Mouse (Mus musculus): ENCODE results near the gene Tmem132b. TPM values are rescaled to one million over a fixed set of nuclear protein-coding genes. Genes with fewer than 3 reads are reported as not detected.

The Tmem132b gene
- polyA plus RNA-seq, 1 experiment from 2014 or later: 0.32 TPM

GRCm38 (mm10) chr5:125752546-125752945 lies 221.0 kb downstream of the Tmem132b start:
- no peak overlapping the region for H3K9ac ChIP-seq
- H3K4me1 ChIP-seq: no peaks in the 10 kb centered on the region
- H3K4me3 ChIP-seq (replicated peaks): no peak overlapping the region
- H3K4me2 ChIP-seq: no peak overlapping the region
- H3K27me3 ChIP-seq: no peaks in the 10 kb centered on the region
- no peak for ATAC-seq (replicated peaks; ENCODE audit: low FRiP score)
- 82% methylated on average over 5 of the region's 5 CpGs for WGBS
- H3K27ac ChIP-seq: no peak overlapping the region
- no peaks in the 10 kb centered on the region for H3K9me3 ChIP-seq (replicated peaks)
- H3K36me3 ChIP-seq: no peaks in the 10 kb centered on the region

GRCm38 (mm10) chr5:125756987-125757530 lies 225.5 kb downstream of the Tmem132b start:
- Histone ChIP-seq H3K4me1 (no peaks in the 10 kb centered on the region), H3K36me3 (no peaks in the 10 kb centered on the region), H3K27ac (no peak overlapping the region), H3K4me3 (replicated peaks) (no peak overlapping the region), H3K4me2 (no peak overlapping the region), H3K27me3 (no peaks in the 10 kb centered on the region), H3K9me3 (replicated peaks) (no peaks in the 10 kb centered on the region), H3K9ac (no peak overlapping the region)
- no peak for ATAC-seq (replicated peaks; ENCODE audit: low FRiP score)
- WGBS: 78% methylated on average over 7 of the region's 7 CpGs

GRCm38 (mm10) chr5:125758506-125758905 lies 226.9 kb downstream of the Tmem132b start:
- Histone ChIP-seq H3K36me3 (no peaks in the 10 kb centered on the region), H3K4me2 (no peak overlapping the region), H3K27me3 (no peaks in the 10 kb centered on the region), H3K9ac (no peak overlapping the region), H3K4me3 (replicated peaks) (no peak overlapping the region), H3K9me3 (replicated peaks) (no peaks in the 10 kb centered on the region), H3K4me1 (no peaks in the 10 kb centered on the region), H3K27ac (no peak overlapping the region)
- WGBS: 82% methylated on average over 1 of the region's 1 CpGs
- no peak for ATAC-seq (replicated peaks; ENCODE audit: low FRiP score)

GRCm38 (mm10) chr5:125766941-125767340 lies 235.4 kb downstream of the Tmem132b start:
- ATAC-seq (replicated peaks; ENCODE audit: low FRiP score): no peak
- Histone ChIP-seq H3K4me2 (no peak overlapping the region), H3K36me3 (no peaks in the 10 kb centered on the region), H3K4me3 (replicated peaks) (no peak overlapping the region), H3K9me3 (replicated peaks) (no peaks in the 10 kb centered on the region), H3K27me3 (no peaks in the 10 kb centered on the region), H3K27ac (no peak overlapping the region), H3K9ac (no peak overlapping the region), H3K4me1 (no peaks in the 10 kb centered on the region)
- WGBS: 62% methylated on average over 6 of the region's 6 CpGs

- 32% methylated on average over 1 of the region's 1 CpGs for WGBS
- no peaks in the 10 kb centered on the region for H3K36me3 ChIP-seq
- no peaks in the 10 kb centered on the region for H3K4me1 ChIP-seq
- no peaks in the 10 kb centered on the region for H3K27me3 ChIP-seq
- no peak overlapping the region for H3K27ac ChIP-seq
- H3K9ac ChIP-seq: no peak overlapping the region
- no peak overlapping the region for H3K4me3 ChIP-seq (replicated peaks)
- no peak overlapping the region for H3K4me2 ChIP-seq
- no peaks in the 10 kb centered on the region for H3K9me3 ChIP-seq (replicated peaks)
- no peak for ATAC-seq (replicated peaks; ENCODE audit: low FRiP score)
Observed at GRCm38 (mm10) chr5:125767950-125768349, 236.4 kb downstream of the Tmem132b start.

GRCm38 (mm10) chr5:125772238-125772637 lies 240.7 kb downstream of the Tmem132b start:
- Histone ChIP-seq H3K4me3 (replicated peaks) (no peak overlapping the region), H3K36me3 (no peaks in the 10 kb centered on the region), H3K9ac (no peak overlapping the region), H3K27me3 (no peaks in the 10 kb centered on the region), H3K9me3 (replicated peaks) (no peaks in the 10 kb centered on the region), H3K4me2 (no peak overlapping the region), H3K27ac (no peak overlapping the region), H3K4me1 (no peaks in the 10 kb centered on the region)
- WGBS: 90% methylated on average over 4 of the region's 4 CpGs
- ATAC-seq (replicated peaks; ENCODE audit: low FRiP score): no peak

- no peak for ATAC-seq (replicated peaks; ENCODE audit: low FRiP score)
- H3K27ac ChIP-seq: no peak overlapping the region
- WGBS: 40% methylated on average over 2 of the region's 2 CpGs
Observed at GRCm38 (mm10) chr5:125772756-125773155, 241.2 kb downstream of the Tmem132b start.

GRCm38 (mm10) chr5:125780332-125780731 lies 248.8 kb downstream of the Tmem132b start:
- H3K27ac ChIP-seq: no peak overlapping the region
- no peaks in the 10 kb centered on the region for H3K4me1 ChIP-seq
- H3K4me2 ChIP-seq: no peak overlapping the region
- no peaks in the 10 kb centered on the region for H3K27me3 ChIP-seq
- no peaks in the 10 kb centered on the region for H3K9me3 ChIP-seq (replicated peaks)
- no peaks in the 10 kb centered on the region for H3K36me3 ChIP-seq
- H3K9ac ChIP-seq: no peak overlapping the region
- ATAC-seq (replicated peaks; ENCODE audit: low FRiP score): no peak
- 94% methylated on average over 1 of the region's 1 CpGs for WGBS
- H3K4me3 ChIP-seq (replicated peaks): no peak overlapping the region

More at GRCm38 (mm10) chr5:125772756-125773155, 241.2 kb downstream of the Tmem132b start:
- no peak overlapping the region for H3K4me2 ChIP-seq
- H3K4me3 ChIP-seq (replicated peaks): no peak overlapping the region
- H3K4me1 ChIP-seq: no peaks in the 10 kb centered on the region
- no peaks in the 10 kb centered on the region for H3K9me3 ChIP-seq (replicated peaks)
- no peaks in the 10 kb centered on the region for H3K27me3 ChIP-seq
- H3K36me3 ChIP-seq: no peaks in the 10 kb centered on the region
- no peak overlapping the region for H3K9ac ChIP-seq

- Histone ChIP-seq H3K27ac (no peak overlapping the region), H3K36me3 (no peaks in the 10 kb centered on the region), H3K4me2 (no peak overlapping the region), H3K9ac (no peak overlapping the region), H3K27me3 (no peaks in the 10 kb centered on the region), H3K9me3 (replicated peaks) (no peaks in the 10 kb centered on the region), H3K4me3 (replicated peaks) (no peak overlapping the region), H3K4me1 (no peaks in the 10 kb centered on the region)
- 88% methylated on average over 1 of the region's 1 CpGs for WGBS
- no peak for ATAC-seq (replicated peaks; ENCODE audit: low FRiP score)
Observed at GRCm38 (mm10) chr5:125792643-125793042, 261.1 kb downstream of the Tmem132b start.

GRCm38 (mm10) chr5:125794318-125794717 lies 262.7 kb downstream of the Tmem132b start:
- Histone ChIP-seq H3K9ac (no peak overlapping the region), H3K4me3 (replicated peaks) (no peak overlapping the region), H3K27ac (no peak overlapping the region), H3K9me3 (replicated peaks) (no peaks in the 10 kb centered on the region), H3K27me3 (0 out of 2 replicates have a peak, but pooled peaks cover 2% of the 10 kb centered on the region), H3K4me2 (no peak overlapping the region), H3K36me3 (no peaks in the 10 kb centered on the region), H3K4me1 (no peaks in the 10 kb centered on the region)
- 39% methylated on average over 1 of the region's 1 CpGs for WGBS
- no peak for ATAC-seq (replicated peaks; ENCODE audit: low FRiP score)

GRCm38 (mm10) chr5:125799622-125800021 lies 268.0 kb downstream of the Tmem132b start:
- Histone ChIP-seq H3K4me2 (no peak overlapping the region), H3K27ac (no peak overlapping the region), H3K9me3 (replicated peaks) (no peaks in the 10 kb centered on the region), H3K4me3 (replicated peaks) (no peak overlapping the region), H3K9ac (no peak overlapping the region), H3K27me3 (0 out of 2 replicates have a peak, but pooled peaks cover 2% of the 10 kb centered on the region), H3K36me3 (no peaks in the 10 kb centered on the region), H3K4me1 (no peaks in the 10 kb centered on the region)
- ATAC-seq (replicated peaks; ENCODE audit: low FRiP score): no peak
- WGBS: 40% methylated on average over 5 of the region's 5 CpGs

GRCm38 (mm10) chr5:125800025-125800424 lies 268.5 kb downstream of the Tmem132b start:
- Histone ChIP-seq H3K36me3 (no peaks in the 10 kb centered on the region), H3K4me3 (replicated peaks) (no peak overlapping the region), H3K4me2 (no peak overlapping the region), H3K27me3 (0 out of 2 replicates have a peak, but pooled peaks cover 2% of the 10 kb centered on the region), H3K27ac (no peak overlapping the region), H3K4me1 (no peaks in the 10 kb centered on the region), H3K9ac (no peak overlapping the region), H3K9me3 (replicated peaks) (no peaks in the 10 kb centered on the region)
- WGBS: 17% methylated on average over 11 of the region's 11 CpGs
- no peak for ATAC-seq (replicated peaks; ENCODE audit: low FRiP score)

GRCm38 (mm10) chr5:125802801-125803200 lies 271.2 kb downstream of the Tmem132b start:
- Histone ChIP-seq H3K4me2 (no peak overlapping the region), H3K36me3 (no peaks in the 10 kb centered on the region), H3K9me3 (replicated peaks) (no peaks in the 10 kb centered on the region), H3K4me1 (no peaks in the 10 kb centered on the region), H3K9ac (no peak overlapping the region), H3K4me3 (replicated peaks) (no peak overlapping the region), H3K27me3 (0 out of 2 replicates have a peak, but pooled peaks cover 2% of the 10 kb centered on the region), H3K27ac (no peak overlapping the region)
- ATAC-seq (replicated peaks; ENCODE audit: low FRiP score): no peak
- WGBS: 80% methylated on average over 7 of the region's 7 CpGs
